Mouse (Mus musculus): Measurements from ENCODE around the gene Caln1.

The Caln1 gene

DNA sequence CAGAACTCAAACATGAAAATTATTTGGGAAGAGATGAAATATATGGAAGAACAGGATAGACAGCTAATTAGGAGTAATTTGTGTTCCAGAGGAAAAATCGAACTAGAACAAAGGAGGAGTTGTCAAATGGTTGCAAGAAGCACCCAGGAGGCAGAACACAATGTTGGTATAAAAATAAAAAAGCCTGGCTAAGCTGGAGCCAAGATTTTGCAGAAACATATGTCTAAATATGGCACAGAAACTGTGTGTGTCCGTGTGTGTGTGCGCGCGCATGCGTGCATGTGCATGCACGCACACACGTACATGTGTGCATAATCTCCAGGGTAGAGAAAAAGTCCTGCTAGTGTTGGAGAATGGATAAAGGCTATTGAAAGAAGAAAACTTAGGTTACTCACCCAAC, 443.3 kb downstream of the Caln1 start:
- no peak for DNase-seq (ENCODE audit: low spot score)

GRCm38 (mm10) chr5:130813089-130813488, 443.8 kb downstream of the Caln1 start:
- DNase-seq (ENCODE audit: low spot score): no peak

DNA sequence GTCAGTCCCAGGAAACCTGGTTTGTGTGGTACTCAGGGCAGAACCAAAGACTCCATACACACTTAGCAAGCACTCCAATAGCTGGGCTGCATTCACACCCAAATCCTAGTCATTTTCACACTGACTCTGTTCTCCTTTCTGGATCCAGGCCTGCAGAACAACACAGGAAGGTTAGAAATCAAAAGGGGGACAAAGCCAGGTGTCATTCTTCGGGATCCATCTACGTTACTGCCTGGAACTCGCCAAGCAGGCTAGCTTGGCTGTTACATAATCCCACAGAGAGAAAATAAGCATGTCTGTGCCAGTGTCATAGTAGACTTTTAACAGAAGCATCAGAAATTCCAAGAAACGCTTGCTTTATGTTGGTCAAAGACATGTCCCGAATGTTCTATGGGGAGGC, 446.1 kb downstream of the Caln1 start:
- DNase-seq (ENCODE audit: low spot score): no peak

GRCm38 (mm10) chr5:130820021-130820648, 450.9 kb downstream of the Caln1 start:
- DNase-seq (ENCODE audit: low spot score): no peak

DNA sequence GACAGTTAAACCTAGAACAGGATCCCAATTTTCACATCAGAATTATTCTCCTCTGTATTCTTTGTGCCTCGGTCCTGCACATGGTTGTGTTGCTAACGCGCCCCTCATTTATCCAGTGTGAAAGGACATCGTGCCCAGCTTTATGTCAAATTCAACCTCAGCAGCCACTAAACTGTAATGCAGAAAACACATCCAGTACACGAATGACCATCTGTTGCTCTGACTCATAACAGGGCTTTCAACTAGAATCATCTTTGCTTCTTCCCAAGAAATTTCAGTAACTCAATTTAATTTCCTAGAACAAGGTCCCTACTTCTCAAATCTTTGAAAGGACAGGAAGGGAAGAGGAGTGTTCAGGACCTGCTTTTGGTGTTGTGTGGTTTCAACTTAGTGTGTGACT, 451.4 kb downstream of the Caln1 start:
- DNase-seq (ENCODE audit: low spot score): no peak

GRCm38 (mm10) chr5:130825797-130826196, 456.5 kb downstream of the Caln1 start:
- no peak for DNase-seq (ENCODE audit: low spot score)

- DNase-seq (ENCODE audit: low spot score): no peak
Observed at GRCm38 (mm10) chr5:130848562-130848961, 479.3 kb downstream of the Caln1 start.

DNA sequence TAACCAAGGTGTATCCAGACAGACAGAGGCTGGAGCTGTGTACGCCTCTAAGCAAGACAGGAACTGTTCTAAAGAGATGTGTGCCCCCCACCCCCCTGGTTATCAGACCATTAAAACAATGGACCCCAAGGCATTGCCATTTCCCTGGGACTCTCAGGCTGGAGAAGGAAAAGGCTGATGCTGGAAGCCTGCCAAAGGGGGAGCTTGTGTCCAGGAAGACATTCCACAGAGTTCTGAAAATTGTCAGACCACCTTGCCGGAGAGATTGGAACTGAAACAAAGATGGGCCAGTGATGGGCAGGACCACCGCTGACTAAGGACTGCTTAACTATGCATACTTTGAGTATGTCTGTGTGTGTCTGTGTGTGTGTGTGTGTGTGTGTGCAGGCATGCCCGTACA, 480.4 kb downstream of the Caln1 start:
- no peak for DNase-seq (ENCODE audit: low spot score)

- DNase-seq (ENCODE audit: low spot score): no peak
Observed at GRCm38 (mm10) chr5:130852182-130852581, 482.9 kb downstream of the Caln1 start.

DNA sequence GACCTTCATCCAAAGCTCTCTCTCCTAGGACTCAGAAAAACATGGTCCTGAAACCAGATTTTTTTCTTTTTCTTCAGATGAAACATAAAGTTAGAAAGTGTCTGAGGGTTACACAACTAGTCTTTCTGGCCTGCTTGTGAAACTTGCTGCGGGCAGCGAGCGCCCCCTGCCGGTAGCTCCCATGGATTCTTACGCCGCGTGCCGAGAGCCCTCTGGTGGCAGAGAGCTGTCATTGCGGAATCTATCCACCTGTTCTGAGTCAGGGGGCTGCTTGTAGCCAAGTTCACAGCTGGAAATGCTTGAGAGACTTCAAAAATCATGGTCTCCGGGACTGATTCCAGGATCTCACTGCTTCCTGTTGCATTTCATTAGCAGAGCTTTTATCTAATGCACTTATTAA, 484.1 kb downstream of the Caln1 start:
- peak; percentile 81 for DNase-seq (ENCODE audit: low spot score)

DNA sequence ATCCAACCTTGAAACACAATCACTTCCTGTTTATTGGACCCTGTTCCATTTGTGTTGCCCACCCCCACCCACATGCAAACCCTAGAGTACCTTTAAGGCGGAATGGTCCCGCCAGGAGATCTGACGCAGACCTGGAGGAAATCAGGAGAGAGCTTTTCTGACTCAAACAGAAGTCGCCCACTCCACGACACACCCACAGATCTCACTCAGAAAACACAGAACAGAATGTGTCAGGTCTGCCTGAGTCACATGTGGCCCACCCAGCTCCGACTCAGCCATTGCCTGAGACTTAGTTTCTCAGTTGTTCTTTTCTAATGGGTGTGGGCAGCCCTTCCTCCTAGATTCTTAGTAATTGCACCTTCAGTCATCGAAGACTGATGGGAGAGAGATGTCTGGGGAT, 485.2 kb downstream of the Caln1 start:
- no peak for DNase-seq (ENCODE audit: low spot score)

DNA sequence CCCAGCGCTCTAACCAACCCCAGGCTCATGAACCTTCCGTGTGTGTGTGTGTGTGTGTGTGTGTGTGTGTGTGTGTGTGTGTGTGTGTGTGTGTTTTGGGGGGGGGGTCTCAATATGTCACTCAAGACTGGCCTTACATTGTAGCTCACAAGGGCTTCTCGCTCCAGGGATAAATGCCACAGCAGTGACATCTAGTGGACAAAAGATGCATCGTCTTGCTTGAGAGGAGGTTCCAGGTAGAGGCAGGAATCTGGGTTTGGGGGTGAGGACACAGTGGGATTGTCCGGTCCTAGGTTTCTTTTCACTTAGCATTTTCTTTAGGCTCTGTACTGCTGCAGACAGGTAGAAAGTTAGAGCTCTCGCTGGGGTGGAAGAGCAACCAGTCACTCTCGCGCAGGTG, 488.9 kb downstream of the Caln1 start:
- DNase-seq (ENCODE audit: low spot score): no peak

DNA sequence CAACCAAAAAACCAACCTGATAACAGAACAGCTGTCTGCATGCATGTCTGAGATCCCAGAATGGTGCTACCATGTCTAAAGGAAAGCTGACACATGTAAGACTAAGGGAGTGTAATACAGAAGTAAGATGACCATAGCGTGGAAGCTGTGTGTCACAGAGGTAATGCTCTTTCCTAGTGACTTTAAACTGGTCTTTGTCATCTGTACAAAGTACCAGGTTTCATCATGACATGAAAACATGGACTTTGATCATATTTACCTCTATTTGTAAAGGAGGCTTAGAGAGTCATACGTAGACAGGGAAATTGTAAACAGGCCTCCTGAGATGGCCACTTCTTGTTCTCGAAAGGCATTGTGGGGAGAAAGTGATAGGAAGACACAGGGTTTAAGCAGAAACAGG, 489.5 kb downstream of the Caln1 start:
- DNase-seq (ENCODE audit: low spot score): no peak

GRCm38 (mm10) chr5:130859736-130860135, 490.5 kb downstream of the Caln1 start:
- no peak for DNase-seq (ENCODE audit: low spot score)

DNA sequence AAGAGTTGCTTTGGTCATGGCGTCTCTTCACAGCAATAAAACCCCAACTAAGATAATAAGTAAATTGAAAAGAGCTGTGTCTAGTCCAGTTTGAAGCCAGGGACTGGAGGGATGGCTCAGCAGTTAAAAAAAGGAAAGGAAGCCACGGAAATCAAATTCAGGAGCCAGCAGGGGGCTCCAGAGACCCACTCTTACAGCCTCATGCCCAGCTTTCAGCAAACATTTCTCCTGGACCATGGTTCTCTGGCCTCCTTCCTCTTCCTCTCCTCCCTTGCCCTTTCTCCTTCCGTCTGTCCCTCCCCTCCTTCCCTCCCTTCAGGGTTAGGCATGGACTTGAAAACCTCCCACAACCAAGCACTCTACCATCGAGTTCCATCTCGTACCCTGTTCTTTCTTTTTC, 493.0 kb downstream of the Caln1 start:
- peak; percentile 15 for DNase-seq (ENCODE audit: low spot score)

GRCm38 (mm10) chr5:130869869-130870268, 500.6 kb downstream of the Caln1 start:
- DNase-seq (ENCODE audit: low spot score): no peak

GRCm38 (mm10) chr5:130871086-130871485, 501.8 kb downstream of the Caln1 start:
- DNase-seq (ENCODE audit: low spot score): no peak

DNA sequence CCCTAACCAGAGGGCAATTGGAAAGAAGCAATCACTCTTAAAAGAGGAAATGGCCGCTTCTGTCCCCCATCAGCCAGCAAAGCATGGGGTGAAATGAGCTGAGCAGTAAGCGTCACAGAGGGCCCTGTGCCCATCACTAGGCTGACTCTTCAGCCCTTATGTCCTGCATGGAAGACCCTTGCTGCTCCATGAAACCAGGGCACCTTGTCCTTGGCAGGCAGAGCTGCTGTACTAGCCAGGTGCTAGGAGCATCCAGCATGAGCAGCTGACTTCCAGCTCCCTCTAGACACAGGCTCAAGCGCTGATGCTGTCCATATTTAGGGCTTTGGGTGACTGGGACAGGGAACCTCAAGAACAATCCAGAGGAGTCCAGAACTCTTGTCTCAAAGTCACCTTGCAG, 506.1 kb downstream of the Caln1 start:
- DNase-seq (ENCODE audit: low spot score): no peak

GRCm38 (mm10) chr5:130880331-130880730, 511.1 kb downstream of the Caln1 start:
- DNase-seq (ENCODE audit: low spot score): no peak

- DNase-seq (ENCODE audit: low spot score): no peak
Observed at GRCm38 (mm10) chr5:130891735-130892134, 522.5 kb downstream of the Caln1 start.

DNA sequence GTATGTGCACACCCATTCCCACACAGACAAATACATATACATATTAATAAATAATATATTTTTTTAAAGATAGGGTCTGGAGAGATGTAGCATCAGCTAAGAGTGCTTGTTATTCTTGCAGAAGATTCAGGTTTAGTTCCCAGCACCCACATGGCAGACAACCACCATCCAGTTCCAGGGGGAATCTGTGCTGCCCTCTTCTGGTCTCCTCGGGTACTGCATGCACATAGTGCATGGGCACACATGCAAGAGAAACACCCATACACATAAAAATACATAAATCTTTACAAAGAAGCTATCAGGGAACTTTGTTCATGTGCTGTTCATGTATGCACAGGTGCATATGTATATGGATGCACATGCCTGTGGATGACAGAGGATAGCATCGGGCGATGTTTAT, 526.7 kb downstream of the Caln1 start:
- DNase-seq (ENCODE audit: low spot score): no peak

Data from ovary, postnatal 36 days (tissue).